Mouse (Mus musculus): ENCODE data around the gene Rhoa. TPM values are rescaled to one million over a fixed set of nuclear protein-coding genes. Genes with fewer than 3 reads are reported as not detected.
"Not testable (repeated sequence)": the region's sequence is repeated elsewhere in the genome, so short reads cannot be mapped to it uniquely, and the experiment has no call there.

Rhoa gene
- polyA plus RNA-seq, 1 experiment from 2014 or later = 236 TPM

DNA sequence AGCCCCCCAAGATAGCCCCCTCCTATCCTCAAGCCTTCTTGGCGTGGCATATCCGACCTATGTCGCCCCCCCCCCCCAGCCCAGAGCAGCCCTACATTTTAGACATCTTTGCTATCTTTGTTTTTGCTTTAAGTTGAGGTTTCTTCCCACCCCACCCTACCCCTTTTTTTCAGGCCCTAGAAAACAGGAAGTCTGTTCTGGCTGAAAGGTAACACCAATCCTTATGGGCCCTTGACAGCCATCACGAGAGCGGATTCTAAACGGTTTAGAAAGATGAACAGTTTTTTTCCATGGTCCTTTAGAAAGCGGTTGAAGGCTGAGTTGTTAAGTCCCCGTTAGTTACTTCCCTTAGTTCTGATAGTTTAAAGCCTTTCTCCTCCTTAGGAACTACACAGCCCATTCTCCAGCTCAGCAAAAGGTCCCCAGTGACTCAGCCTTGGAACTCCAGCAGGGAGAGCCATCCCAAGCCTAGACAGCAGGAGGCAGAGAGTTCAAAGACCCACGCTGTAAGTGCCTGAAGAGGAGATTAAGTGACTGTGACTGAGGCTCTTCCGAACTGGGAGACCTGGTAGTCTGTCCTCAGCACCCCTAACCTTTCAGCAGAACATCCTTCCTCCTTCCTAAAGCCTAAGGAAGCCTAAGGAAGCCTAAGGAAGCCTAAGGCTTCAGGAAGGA is 39.5 kb upstream of the Rhoa start:
- Histone ChIP-seq H3K27ac (ENCODE audit: low read depth, low read length) (no peak overlapping the region), H3K4me3 (ENCODE audit: low read depth, low read length) (no peak overlapping the region), H3K4me2 (ENCODE audit: low read depth) (no peak overlapping the region), H3K4me1 (ENCODE audit: control insufficient read depth, insufficient read depth, low read length) (peaks cover 15% of the 10 kb centered on the region), H3K9ac (ENCODE audit: low read length) (no peak overlapping the region), H3K36me3 (ENCODE audit: control insufficient read depth, insufficient read depth, low read length) (no peaks in the 10 kb centered on the region), H3K27me3 (ENCODE audit: control insufficient read depth, insufficient read depth, low read length) (no peaks in the 10 kb centered on the region), H3K9me3 (ENCODE audit: control insufficient read depth, low read length) (no peaks in the 10 kb centered on the region)
- no peak for ATAC-seq (ENCODE audit: insufficient read depth, low FRiP score, low TSS enrichment)
- DNase-seq (ENCODE audit: low spot score) = no peak
- WGBS = 68% methylated on average over 10 of the region's 10 CpGs

- H3K27me3 ChIP-seq (ENCODE audit: control insufficient read depth, insufficient read depth, low read length) = no peaks in the 10 kb centered on the region
- H3K27ac ChIP-seq (ENCODE audit: low read depth, low read length) = no peak overlapping the region
- H3K36me3 ChIP-seq (ENCODE audit: control insufficient read depth, insufficient read depth, low read length) = no peaks in the 10 kb centered on the region
- DNase-seq (ENCODE audit: low spot score) (no peak), ATAC-seq (ENCODE audit: insufficient read depth, low FRiP score, low TSS enrichment) (no peak)
- WGBS = 86% methylated on average over 7 of the region's 7 CpGs
- H3K4me1 ChIP-seq (ENCODE audit: control insufficient read depth, insufficient read depth, low read length) = peaks cover 6% of the 10 kb centered on the region
- no peak overlapping the region for H3K9ac ChIP-seq (ENCODE audit: low read length)
- no peaks in the 10 kb centered on the region for H3K9me3 ChIP-seq (ENCODE audit: control insufficient read depth, low read length)
- no peak overlapping the region for H3K4me3 ChIP-seq (ENCODE audit: low read depth, low read length)
- H3K4me2 ChIP-seq (ENCODE audit: low read depth) = no peak overlapping the region
These were observed 38.2 kb upstream of the Rhoa start for GRCm38 (mm10) chr9:108267691-108268090.

DNA sequence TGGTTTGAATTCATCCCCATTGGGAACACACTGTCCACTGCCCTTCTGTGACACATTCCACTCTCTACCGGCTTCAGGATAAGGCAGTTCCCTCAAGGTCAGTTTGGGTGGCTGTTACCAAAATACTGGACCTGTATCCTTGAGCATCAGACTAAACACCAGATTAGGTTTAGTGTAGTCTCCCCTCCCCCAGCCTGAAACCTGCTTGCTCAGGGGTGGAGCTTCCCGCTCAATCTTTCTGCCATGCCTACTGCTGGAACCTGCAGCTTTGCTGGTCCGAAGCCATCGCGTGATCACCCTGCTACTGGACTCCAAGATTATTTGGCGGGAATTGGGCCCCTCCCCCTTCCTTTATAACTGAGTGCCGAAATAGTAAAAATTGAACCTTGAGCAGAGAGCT is 37.2 kb upstream of the Rhoa start:
- not testable (repeated sequence) for H3K27ac ChIP-seq (ENCODE audit: low read depth, low read length); H3K4me3 ChIP-seq (ENCODE audit: low read depth, low read length); H3K9ac ChIP-seq (ENCODE audit: low read length); ATAC-seq (ENCODE audit: insufficient read depth, low FRiP score, low TSS enrichment); H3K9me3 ChIP-seq (ENCODE audit: control insufficient read depth, low read length); H3K4me2 ChIP-seq (ENCODE audit: low read depth); DNase-seq (ENCODE audit: low spot score); H3K4me1 ChIP-seq (ENCODE audit: control insufficient read depth, insufficient read depth, low read length); H3K27me3 ChIP-seq (ENCODE audit: control insufficient read depth, insufficient read depth, low read length); H3K36me3 ChIP-seq (ENCODE audit: control insufficient read depth, insufficient read depth, low read length)
- WGBS = 76% methylated on average over 6 of the region's 7 CpGs

- ATAC-seq (ENCODE audit: insufficient read depth, low FRiP score, low TSS enrichment) = no peak
- no peak overlapping the region for H3K27ac ChIP-seq (ENCODE audit: low read depth, low read length)
- no peak for DNase-seq (ENCODE audit: low spot score)
- H3K4me1 ChIP-seq (ENCODE audit: control insufficient read depth, insufficient read depth, low read length) = no peaks in the 10 kb centered on the region
- no peak overlapping the region for H3K4me3 ChIP-seq (ENCODE audit: low read depth, low read length)
- H3K9me3 ChIP-seq (ENCODE audit: control insufficient read depth, low read length) = no peaks in the 10 kb centered on the region
- H3K9ac ChIP-seq (ENCODE audit: low read length) = no peak overlapping the region
- no peak overlapping the region for H3K4me2 ChIP-seq (ENCODE audit: low read depth)
- no peaks in the 10 kb centered on the region for H3K36me3 ChIP-seq (ENCODE audit: control insufficient read depth, insufficient read depth, low read length)
- H3K27me3 ChIP-seq (ENCODE audit: control insufficient read depth, insufficient read depth, low read length) = no peaks in the 10 kb centered on the region
- WGBS = 47% methylated on average over 2 of the region's 2 CpGs
These were observed 34.0 kb upstream of the Rhoa start for GRCm38 (mm10) chr9:108271941-108272340.

DNA sequence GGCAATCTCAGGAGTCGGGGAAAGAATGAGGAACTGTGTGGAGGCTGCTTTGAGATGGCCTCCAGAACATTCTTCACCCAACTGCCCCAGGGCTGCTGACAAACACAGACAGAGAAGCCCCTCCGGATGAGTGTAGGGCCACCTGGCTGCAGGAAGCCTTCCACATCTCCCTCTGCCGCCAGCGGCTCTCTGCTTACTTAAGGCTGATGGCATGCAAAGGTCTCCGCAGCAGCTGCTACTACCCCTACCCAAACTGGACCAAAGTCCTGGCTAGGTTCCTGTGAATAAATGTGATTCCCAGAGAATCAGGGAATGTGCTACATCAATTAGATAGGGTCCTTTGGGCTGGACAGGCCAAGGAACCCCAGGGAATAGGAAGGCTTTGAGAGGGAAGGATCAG is 33.2 kb upstream of the Rhoa start:
- no peaks in the 10 kb centered on the region for H3K9me3 ChIP-seq (ENCODE audit: control insufficient read depth, low read length)
- WGBS = 70% methylated on average over 5 of the region's 5 CpGs
- H3K27me3 ChIP-seq (ENCODE audit: control insufficient read depth, insufficient read depth, low read length) = no peaks in the 10 kb centered on the region
- H3K4me3 ChIP-seq (ENCODE audit: low read depth, low read length) = no peak overlapping the region
- no peak for ATAC-seq (ENCODE audit: insufficient read depth, low FRiP score, low TSS enrichment)
- H3K27ac ChIP-seq (ENCODE audit: low read depth, low read length) = no peak overlapping the region
- no peak for DNase-seq (ENCODE audit: low spot score)
- no peak overlapping the region for H3K9ac ChIP-seq (ENCODE audit: low read length)
- no peaks in the 10 kb centered on the region for H3K4me1 ChIP-seq (ENCODE audit: control insufficient read depth, insufficient read depth, low read length)
- no peaks in the 10 kb centered on the region for H3K36me3 ChIP-seq (ENCODE audit: control insufficient read depth, insufficient read depth, low read length)
- H3K4me2 ChIP-seq (ENCODE audit: low read depth) = no peak overlapping the region

- DNase-seq (ENCODE audit: low spot score) (no peak), ATAC-seq (ENCODE audit: insufficient read depth, low FRiP score, low TSS enrichment) (no peak)
- Histone ChIP-seq H3K27me3 (ENCODE audit: control insufficient read depth, insufficient read depth, low read length) (no peaks in the 10 kb centered on the region), H3K36me3 (ENCODE audit: control insufficient read depth, insufficient read depth, low read length) (no peaks in the 10 kb centered on the region), H3K9me3 (ENCODE audit: control insufficient read depth, low read length) (no peaks in the 10 kb centered on the region), H3K4me3 (ENCODE audit: low read depth, low read length) (no peak overlapping the region), H3K9ac (ENCODE audit: low read length) (no peak overlapping the region), H3K27ac (ENCODE audit: low read depth, low read length) (no peak overlapping the region), H3K4me2 (ENCODE audit: low read depth) (no peak overlapping the region), H3K4me1 (ENCODE audit: control insufficient read depth, insufficient read depth, low read length) (no peaks in the 10 kb centered on the region)
- WGBS = 61% methylated on average over 4 of the region's 4 CpGs
These were observed 32.4 kb upstream of the Rhoa start for GRCm38 (mm10) chr9:108273485-108273884.

GRCm38 (mm10) chr9:108274476-108275330 is 31.2 kb upstream of the Rhoa start:
- DNase-seq (ENCODE audit: low spot score) (no peak), ATAC-seq (ENCODE audit: insufficient read depth, low FRiP score, low TSS enrichment) (no peak)
- Histone ChIP-seq H3K9ac (ENCODE audit: low read length) (no peak overlapping the region), H3K27ac (ENCODE audit: low read depth, low read length) (no peak overlapping the region), H3K36me3 (ENCODE audit: control insufficient read depth, insufficient read depth, low read length) (no peaks in the 10 kb centered on the region), H3K9me3 (ENCODE audit: control insufficient read depth, low read length) (no peaks in the 10 kb centered on the region), H3K27me3 (ENCODE audit: control insufficient read depth, insufficient read depth, low read length) (no peaks in the 10 kb centered on the region), H3K4me3 (ENCODE audit: low read depth, low read length) (no peak overlapping the region), H3K4me1 (ENCODE audit: control insufficient read depth, insufficient read depth, low read length) (no peaks in the 10 kb centered on the region), H3K4me2 (ENCODE audit: low read depth) (no peak overlapping the region)
- WGBS = 85% methylated on average over 5 of the region's 5 CpGs

- no peaks in the 10 kb centered on the region for H3K4me1 ChIP-seq (ENCODE audit: control insufficient read depth, insufficient read depth, low read length)
- ATAC-seq (ENCODE audit: insufficient read depth, low FRiP score, low TSS enrichment) (no peak), DNase-seq (ENCODE audit: low spot score) (no peak)
- no peaks in the 10 kb centered on the region for H3K27me3 ChIP-seq (ENCODE audit: control insufficient read depth, insufficient read depth, low read length)
- H3K9me3 ChIP-seq (ENCODE audit: control insufficient read depth, low read length) = no peaks in the 10 kb centered on the region
- no peak overlapping the region for H3K9ac ChIP-seq (ENCODE audit: low read length)
- no peak overlapping the region for H3K4me2 ChIP-seq (ENCODE audit: low read depth)
- H3K4me3 ChIP-seq (ENCODE audit: low read depth, low read length) = no peak overlapping the region
- WGBS = 67% methylated on average over 6 of the region's 6 CpGs
- H3K36me3 ChIP-seq (ENCODE audit: control insufficient read depth, insufficient read depth, low read length) = no peaks in the 10 kb centered on the region
- H3K27ac ChIP-seq (ENCODE audit: low read depth, low read length) = no peak overlapping the region
These were observed 30.6 kb upstream of the Rhoa start for GRCm38 (mm10) chr9:108275331-108275659.
